Mouse (Mus musculus): ENCODE measurements around the gene Hjurp.

DNA sequence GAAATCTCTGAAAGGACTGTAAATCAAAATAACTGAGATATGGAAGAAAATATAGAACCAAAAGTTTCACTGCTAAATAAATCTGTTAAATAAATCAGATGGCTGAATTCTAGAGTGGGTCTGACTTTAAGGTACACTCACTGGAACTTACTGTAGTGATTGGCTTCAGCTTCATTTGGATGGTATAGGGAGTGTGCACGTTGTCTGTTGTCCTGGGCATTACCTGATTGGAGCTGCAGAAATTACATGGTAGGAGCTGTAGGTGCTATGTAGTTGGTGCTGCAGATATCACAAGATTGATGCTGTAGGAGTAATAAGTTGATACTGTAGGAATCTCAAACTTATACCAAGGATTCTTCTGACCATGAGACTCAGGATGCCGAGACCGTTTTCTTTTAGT, 32.9 kb upstream of the Hjurp start:
- TF ChIP-seq CTCF (IDR thresholded peaks at IDR 0.05; ENCODE audit: low read depth, low read length) = no peak
- TF ChIP-seq POLR2A (IDR thresholded peaks at IDR 0.05; ENCODE audit: extremely low read depth, insufficient read depth, low read length) = no peak

All from liver, adult 2 months (tissue).